Mouse (Mus musculus) kidney, adult 8-10 months (tissue): ENCODE data around the gene Lepr.
A peak's percentile ranks its signal among the peaks of the same experiment; 100 is the strongest.

ENCODE experiments used
- DNase-seq, 2 experiments: peaks; one replicate each; pipeline ENCODE4 v3.0.0; 2022

Lepr gene

GRCm38 (mm10) chr4:101717367-101718121 is at the start of gene Lepr:
Gene Lepr (plus strand): TSS chr4:101717404.
- DNase-seq, result peak; percentile 8 to 9

- DNase-seq, result peak in 1 of 2 experiments; percentile 16
Observed at GRCm38 (mm10) chr4:101669161-101669560, 48.0 kb upstream of the Lepr start.

- DNase-seq, result no peak
Observed at GRCm38 (mm10) chr4:101669811-101670210, 47.4 kb upstream of the Lepr start.

GRCm38 (mm10) chr4:101674790-101675189 is 42.4 kb upstream of the Lepr start:
- DNase-seq, result no peak

- peak; percentile 51 to 73 for DNase-seq
Observed at GRCm38 (mm10) chr4:101675726-101676125, 41.5 kb upstream of the Lepr start.

GRCm38 (mm10) chr4:101682620-101683019 is 34.6 kb upstream of the Lepr start:
- DNase-seq, result no peak

- DNase-seq, result no peak
Observed at GRCm38 (mm10) chr4:101683086-101683485, 34.1 kb upstream of the Lepr start.

GRCm38 (mm10) chr4:101684821-101685220 is 32.4 kb upstream of the Lepr start:
- DNase-seq, result no peak

GRCm38 (mm10) chr4:101686227-101686810 is 30.9 kb upstream of the Lepr start:
- no peak for DNase-seq

- no peak for DNase-seq
Observed at GRCm38 (mm10) chr4:101689241-101689640, 28.0 kb upstream of the Lepr start.

- peak in 1 of 2 experiments; percentile 13 for DNase-seq
Observed at GRCm38 (mm10) chr4:101689645-101690044, 27.6 kb upstream of the Lepr start.

- DNase-seq, result no peak
Observed at GRCm38 (mm10) chr4:101692892-101693291, 24.3 kb upstream of the Lepr start.

GRCm38 (mm10) chr4:101694529-101694928 is 22.7 kb upstream of the Lepr start:
- DNase-seq, result no peak

- no peak for DNase-seq
Observed at GRCm38 (mm10) chr4:101697236-101697635, 20.0 kb upstream of the Lepr start.

- no peak for DNase-seq
Observed at GRCm38 (mm10) chr4:101699423-101699822, 17.8 kb upstream of the Lepr start.

- DNase-seq, result no peak
Observed at GRCm38 (mm10) chr4:101700892-101701640, 16.1 kb upstream of the Lepr start.

GRCm38 (mm10) chr4:101705325-101705724 is 11.9 kb upstream of the Lepr start:
- no peak for DNase-seq

- no peak for DNase-seq
Observed at GRCm38 (mm10) chr4:101707234-101707633, 10.0 kb upstream of the Lepr start.

- DNase-seq, result no peak
Observed at GRCm38 (mm10) chr4:101707953-101708352, 9.3 kb upstream of the Lepr start.

- DNase-seq, result no peak
Observed at GRCm38 (mm10) chr4:101710361-101710760, 6.8 kb upstream of the Lepr start.

GRCm38 (mm10) chr4:101711100-101711499 is 6.1 kb upstream of the Lepr start:
- DNase-seq, result no peak

- no peak for DNase-seq
Observed at GRCm38 (mm10) chr4:101712563-101712962, 4.6 kb upstream of the Lepr start.

- no peak for DNase-seq
Observed at GRCm38 (mm10) chr4:101715302-101715701, 1.9 kb upstream of the Lepr start.

- DNase-seq, result no peak
Observed at GRCm38 (mm10) chr4:101715805-101716204, 1.4 kb upstream of the Lepr start.
